Mouse (Mus musculus) CH12F3 (cell line): ENCODE results near the gene Dnpep.

ENCODE experiments used
- in situ Hi-C: fragments of 300-500 bp; cut with MboI; formaldehyde crosslinking; loops from 2 replicates; pipeline ENCODE4 v1.14.3; 2020; ENCODE audit warnings: low sequenced_read_pairs

The Dnpep gene

GRCm38 (mm10) chr1:75336461-75336860 is 18.7 kb upstream of the Dnpep start:
- in situ Hi-C loops = no loop called here

- in situ Hi-C loops = no loop called here
Observed at GRCm38 (mm10) chr1:75331271-75331670, 13.5 kb upstream of the Dnpep start.

GRCm38 (mm10) chr1:75327461-75327860 is 9.7 kb upstream of the Dnpep start:
- in situ Hi-C loops = no loop called here

- in situ Hi-C loops = no loop called here
Observed at GRCm38 (mm10) chr1:75319166-75319565, 1.4 kb upstream of the Dnpep start.

- in situ Hi-C loops = no loop called here
Observed at GRCm38 (mm10) chr1:75318736-75319135, 946 bp upstream of the Dnpep start.

GRCm38 (mm10) chr1:75318301-75318700 is 511 bp upstream of the Dnpep start:
- in situ Hi-C loops = no loop called here

- in situ Hi-C loops = no loop called here
Observed at GRCm38 (mm10) chr1:75316861-75317240, 939 bp downstream of the Dnpep start.

- in situ Hi-C loops = no loop called here
Observed at GRCm38 (mm10) chr1:75315456-75316365, 2.1 kb downstream of the Dnpep start.

- in situ Hi-C loops = no loop called here
Observed at GRCm38 (mm10) chr1:75315011-75315410, 2.8 kb downstream of the Dnpep start.

GRCm38 (mm10) chr1:75311694-75312093 is 6.1 kb downstream of the Dnpep start:
- in situ Hi-C loops = no loop called here

- in situ Hi-C loops = no loop called here
Observed at GRCm38 (mm10) chr1:75304662-75305061, 13.1 kb downstream of the Dnpep start.

GRCm38 (mm10) chr1:75294294-75294693 is 23.5 kb downstream of the Dnpep start:
- in situ Hi-C loops = no loop called here

GRCm38 (mm10) chr1:75293331-75293701 is 24.5 kb downstream of the Dnpep start:
- in situ Hi-C loops = no loop called here

- in situ Hi-C loops = no loop called here
Observed at GRCm38 (mm10) chr1:75292476-75293330, 25.1 kb downstream of the Dnpep start.

GRCm38 (mm10) chr1:75291321-75291720 is 26.5 kb downstream of the Dnpep start:
- in situ Hi-C loops = no loop called here

- in situ Hi-C loops = no loop called here
Observed at GRCm38 (mm10) chr1:75290582-75290981, 27.2 kb downstream of the Dnpep start.

- in situ Hi-C loops = no loop called here
Observed at GRCm38 (mm10) chr1:75289888-75290431, 27.8 kb downstream of the Dnpep start.

GRCm38 (mm10) chr1:75289376-75289775 is 28.4 kb downstream of the Dnpep start:
- in situ Hi-C loops = no loop called here

- in situ Hi-C loops = no loop called here
Observed at GRCm38 (mm10) chr1:75284911-75285310, 32.9 kb downstream of the Dnpep start.

- in situ Hi-C loops = no loop called here
Observed at GRCm38 (mm10) chr1:75283017-75283416, 34.8 kb downstream of the Dnpep start.

GRCm38 (mm10) chr1:75278228-75278627 is 39.6 kb downstream of the Dnpep start, which contains the start of gene Resp18:
TSS of gene Resp18 (minus strand) at chr1:75278415.
- in situ Hi-C loops = no loop called here
